Mouse (Mus musculus): Measurements from ENCODE around the gene Gm11032.

GRCm38 (mm10) chr11:4633420-4633819 lies 13.6 kb downstream of the Gm11032 start:
- TF ChIP-seq EP300 (optimal IDR thresholded peaks at IDR 0.05) (no peak), CTCF (IDR thresholded peaks at IDR 0.05; ENCODE audit: low read depth) (no peak)

Measured in stomach, postnatal 0 days (tissue).